Mouse (Mus musculus) heart, embryonic 14.5 days (tissue): ENCODE measurements around the gene Pknox1. TPM values are rescaled to one million over a fixed set of nuclear protein-coding genes. Genes with fewer than 3 reads are reported as not detected.

Experiments used
- ATAC-seq: fragments of 200-750 bp; cut with Nextera tagmentation; 2 replicates; pipeline ENCODE4 v1.8.0; 2017; ENCODE audit warnings: low read depth, moderate TSS enrichment; ENCODE audit not compliant: insufficient number of reproducible peaks, insufficient read depth, low FRiP score
- H3K27ac ChIP-seq, 2 experiments: fragments of 200-500 bp in 1 of 2; fragments of 300-500 bp in 1 of 2; sonication (generic) in 1 of 2; replicated peaks in 1 of 2; 2 replicates each; pipeline ENCODE4 v1.5.1; 2012 to 2014; ENCODE audit warnings: low read depth in 2 of 2, low read length in 2 of 2, control low read depth in 1 of 2, mild to moderate bottlenecking in 1 of 2, mixed read lengths in 1 of 2; ENCODE audit not compliant: control insufficient read depth in 1 of 2, insufficient read depth in 1 of 2
- H3K27me3 ChIP-seq: fragments of 300-500 bp; sonication (generic); 2 replicates; pipeline ENCODE4 v1.6.1; 2014; ENCODE audit warnings: mild to moderate bottlenecking, low read length, control low read depth; ENCODE audit not compliant: control insufficient read depth, insufficient read depth
- H3K36me3 ChIP-seq: fragments of 300-500 bp; sonication (generic); 2 replicates; pipeline ENCODE4 v1.6.1; 2014; ENCODE audit warnings: mild to moderate bottlenecking, control low read depth, low read length, mixed read lengths; ENCODE audit not compliant: control insufficient read depth, insufficient read depth
- H3K4me1 ChIP-seq, 2 experiments: fragments of 200-500 bp in 1 of 2; fragments of 300-500 bp in 1 of 2; sonication (generic) in 1 of 2; 2 replicates each; pipeline ENCODE4 v1.6.1; 2012 to 2014; ENCODE audit warnings: low read length in 2 of 2, control low read depth in 1 of 2, mixed read lengths in 1 of 2; ENCODE audit not compliant: control insufficient read depth in 2 of 2, insufficient read depth in 2 of 2
- H3K4me2 ChIP-seq: fragments of 300-500 bp; sonication (generic); 2 replicates; pipeline ENCODE4 v1.6.1; 2014; ENCODE audit warnings: mild to moderate bottlenecking, low read length
- H3K4me3 ChIP-seq, 2 experiments: fragments of 200-500 bp in 1 of 2; fragments of 300-500 bp in 1 of 2; sonication (generic) in 1 of 2; 2 replicates each; pipeline ENCODE4 v1.5.1; 2012 to 2014; ENCODE audit warnings: low read length in 2 of 2, mild to moderate bottlenecking in 2 of 2, control low read depth in 1 of 2, low read depth in 1 of 2, moderate library complexity in 1 of 2; ENCODE audit not compliant: control insufficient read depth in 1 of 2, insufficient read depth in 1 of 2
- H3K9ac ChIP-seq: fragments of 300-500 bp; sonication (generic); 2 replicates; pipeline ENCODE4 v1.6.1; 2014; ENCODE audit warnings: mild to moderate bottlenecking, low read length
- H3K9me3 ChIP-seq: fragments of 300-500 bp; sonication (generic); 2 replicates; pipeline ENCODE4 v1.6.1; 2016; ENCODE audit warnings: low read length, control low read depth; ENCODE audit not compliant: control insufficient read depth
- WGBS: fragments of 180-500 bp; shearing (Covaris S2); extraction: QIAGEN DNeasy Blood & Tissue Kit; methylation state at CpG from one replicate; pipeline ENCODE4 v1.1.7; 2014; 5-methylcytosine and 5-hydroxymethylcytosine counted together
- polyA plus RNA-seq: library from polyadenylated mRNA; unstranded; fragments of >200 nt; fragmentation: Nextera tagmentation; extraction: Ambion mirVana; gene quantifications from 2 replicates; pipeline ENCODE4 v1.2.1, GENCODE M21; 2014

Gene Pknox1
- 19.1 and 19.4 TPM in 2 replicates for polyA plus RNA-seq

DNA sequence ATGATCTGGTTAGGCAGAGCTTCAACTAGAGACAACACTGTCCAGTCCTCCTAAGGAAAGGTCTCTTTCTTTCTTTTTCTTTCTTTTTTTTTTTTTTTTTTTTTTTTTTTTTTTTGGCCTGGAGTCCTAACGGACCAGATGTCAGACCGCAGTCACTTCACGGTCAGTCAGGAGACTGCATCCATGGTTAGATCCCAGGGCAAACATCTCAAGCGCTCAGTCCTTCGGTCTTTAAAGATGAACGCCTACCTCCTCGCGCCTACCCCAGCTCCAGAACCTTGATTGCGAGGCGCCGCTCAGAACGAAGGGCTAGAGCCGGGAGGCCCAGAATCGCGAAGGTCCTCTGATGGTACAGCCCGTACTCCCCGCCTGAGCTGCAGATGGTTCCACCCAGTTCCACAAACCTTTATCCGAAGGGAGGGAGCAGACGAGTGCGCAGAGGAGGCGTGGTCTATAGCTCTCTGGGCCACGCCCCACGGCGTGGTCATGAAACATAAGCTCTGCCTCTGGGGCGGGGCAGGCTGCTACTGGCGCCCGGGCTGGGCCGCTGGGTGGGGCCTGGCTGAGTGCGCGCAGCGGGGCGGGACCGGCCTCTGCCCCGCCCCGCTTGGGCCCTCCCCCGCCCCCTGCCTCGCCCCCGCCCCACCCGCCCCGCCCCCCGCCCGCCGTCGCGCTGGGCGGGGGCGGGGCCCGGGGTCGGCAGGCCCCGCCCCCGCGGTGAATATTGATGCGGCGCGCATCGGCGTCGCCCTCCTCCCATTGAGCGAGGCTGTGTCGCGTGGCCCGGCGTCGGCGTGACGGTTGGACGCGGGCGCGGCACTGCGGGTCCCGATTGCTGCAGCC is at the start of gene Pknox1:
Pknox1 (plus strand) TSS at position 720 of the 843 bp plus-strand sequence.
- under 1% methylated on average over 44 of the region's 72 CpGs for WGBS
- peak; percentile 97 for ATAC-seq
- Histone ChIP-seq H3K4me2 (peak within 1 kb of the TSS; percentile 91), H3K9me3 (no peaks in the 10 kb centered on the region), H3K4me1 (peaks cover 16 to 28% of the 10 kb centered on the region in 2 experiments), H3K4me3 (peak within 1 kb of the TSS; percentile 85 to 99), H3K9ac (peak within 1 kb of the TSS; percentile 94), H3K27me3 (no peaks in the 10 kb centered on the region), H3K36me3 (peaks cover 5% of the 10 kb centered on the region; the same call in 1 of the 2 replicates), H3K27ac (peak within 1 kb of the TSS; percentile 98 to 99)

DNA sequence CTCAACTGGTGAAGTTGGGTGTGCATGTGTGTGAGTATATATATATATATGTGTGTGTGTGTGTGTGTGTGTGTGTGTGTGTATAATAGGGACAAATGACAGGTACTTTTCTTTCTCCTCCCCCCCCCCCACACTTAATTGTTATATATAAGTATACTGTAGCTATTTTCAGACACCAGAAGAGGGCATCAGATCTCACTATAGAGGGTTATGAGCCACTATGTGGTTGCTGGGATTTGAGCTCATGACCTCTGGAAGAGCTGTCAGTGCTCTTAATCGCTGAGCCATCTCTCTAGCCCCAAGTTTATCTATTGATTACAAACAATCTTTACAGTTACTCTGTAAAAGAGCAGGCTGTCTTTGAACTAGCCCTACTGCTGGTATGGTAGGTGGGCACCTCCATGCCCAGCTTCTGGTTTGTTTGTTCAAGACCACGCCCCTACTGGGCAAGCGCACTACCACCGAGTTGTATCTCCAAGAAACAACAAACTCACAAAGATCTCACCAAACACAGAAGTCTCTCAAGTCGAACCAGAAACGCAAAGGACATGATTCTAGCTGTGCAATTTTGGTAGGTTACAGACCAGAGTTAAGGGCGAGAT is 45.1 kb upstream of the Pknox1 start:
- peak; percentile 24 for ATAC-seq
- peaks cover 12 to 23% of the 10 kb centered on the region in 2 experiments; a peak in 3 of 4 replicates for H3K4me1 ChIP-seq
- H3K4me2 ChIP-seq, result peak overlapping the region; percentile 71
- H3K27ac ChIP-seq, result peak overlapping the region in 1 of 2 experiments; percentile 91; a peak in 1 of 4 replicates
- H3K27me3 ChIP-seq, result no peaks in the 10 kb centered on the region
- H3K4me3 ChIP-seq, result peak overlapping the region; percentile 81 to 90
- H3K36me3 ChIP-seq, result peaks cover 26% of the 10 kb centered on the region
- H3K9ac ChIP-seq, result no peak overlapping the region; the same call in 1 of the 2 replicates
- under 1% methylated on average over 7 of the region's 7 CpGs for WGBS
- no peaks in the 10 kb centered on the region for H3K9me3 ChIP-seq

DNA sequence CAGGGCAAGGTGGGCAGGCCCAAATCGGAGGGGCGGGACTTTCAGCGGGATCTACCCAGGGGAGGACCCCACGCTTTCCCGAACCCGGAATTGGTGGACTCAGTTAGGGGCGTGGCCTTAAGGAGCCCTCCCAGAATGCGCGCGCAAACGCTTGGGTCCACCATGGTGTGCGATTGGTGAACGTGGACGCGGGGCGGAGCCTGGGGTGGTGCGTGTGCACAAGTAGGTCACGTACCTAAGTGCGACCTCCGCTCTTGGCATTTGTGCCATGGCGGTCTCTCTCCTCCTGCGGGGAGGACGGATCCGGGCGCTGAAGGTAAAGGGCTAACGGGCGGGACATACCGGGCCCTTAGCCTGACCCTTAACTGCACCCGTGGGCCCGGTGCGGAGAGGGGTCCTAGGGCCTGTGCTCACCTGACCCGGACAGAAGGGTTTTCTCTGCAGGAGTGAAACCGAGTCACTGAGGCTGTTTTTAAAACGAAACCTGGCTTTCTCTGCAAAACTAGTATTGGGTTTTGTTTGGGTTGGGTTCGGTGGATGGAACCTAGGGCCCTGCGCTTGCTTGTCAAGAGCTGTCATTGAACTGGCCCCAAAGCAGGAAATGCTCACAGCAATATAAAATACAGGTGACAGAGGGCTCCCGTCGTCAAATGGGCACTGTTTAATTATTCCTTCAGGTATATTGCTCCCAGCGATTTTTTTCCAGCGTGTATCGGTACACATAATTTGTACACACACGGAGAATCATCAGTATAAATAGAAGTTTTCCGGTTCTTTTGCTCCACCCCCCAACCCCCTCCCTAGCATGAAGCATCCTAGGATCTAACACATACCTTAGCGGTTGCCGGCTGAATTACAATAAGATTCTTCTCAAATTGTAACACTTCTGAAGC is 44.3 kb upstream of the Pknox1 start, which contains the start of the genes Wdr4 and Ndufv3:
Wdr4 (minus strand) TSS at position 35 of the 893 bp plus-strand sequence.
Ndufv3 (plus strand) TSS at position 170 of the 893 bp plus-strand sequence.
- WGBS, result under 1% methylated on average over 45 of the region's 45 CpGs
- peak within 1 kb of the TSS; percentile 81 to 90 for H3K4me3 ChIP-seq
- peak within 1 kb of the TSS; percentile 94 for H3K9ac ChIP-seq
- H3K27me3 ChIP-seq, result no peaks in the 10 kb centered on the region
- H3K4me2 ChIP-seq, result peak within 1 kb of the TSS; percentile 71
- peaks cover 34% of the 10 kb centered on the region for H3K36me3 ChIP-seq
- H3K27ac ChIP-seq, result peak within 1 kb of the TSS; percentile 77 to 91
- H3K9me3 ChIP-seq, result no peaks in the 10 kb centered on the region
- H3K4me1 ChIP-seq, result peaks cover 12 to 27% of the 10 kb centered on the region in 2 experiments; a peak in 3 of 4 replicates
- ATAC-seq, result peak; percentile 97

DNA sequence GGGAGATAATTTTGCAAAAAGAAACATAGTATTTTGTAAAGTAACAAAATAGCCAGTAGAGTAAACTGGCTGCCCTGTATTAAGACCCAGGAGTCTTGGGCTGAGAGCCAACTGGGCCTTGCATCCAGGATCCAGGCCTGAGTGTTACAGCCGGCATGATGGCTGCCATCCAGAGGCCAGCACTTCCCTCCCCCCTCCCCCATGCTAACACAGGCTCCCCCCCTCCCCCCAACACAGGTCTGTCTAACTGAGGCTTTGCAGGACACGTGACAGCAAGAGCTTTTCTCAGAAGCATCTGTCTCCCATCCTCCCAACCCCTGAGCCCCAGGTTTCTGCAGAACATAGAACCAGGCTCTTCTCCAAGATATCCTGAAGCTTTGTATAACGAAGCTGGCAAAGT is 43.6 kb upstream of the Pknox1 start:
- Histone ChIP-seq H3K4me3 (peak overlapping the region; percentile 81 to 90; a peak in 3 of 4 replicates), H3K9ac (peak overlapping the region; percentile 94), H3K4me2 (peak overlapping the region; percentile 71), H3K36me3 (peaks cover 41% of the 10 kb centered on the region), H3K27me3 (no peaks in the 10 kb centered on the region), H3K4me1 (peaks cover 12 to 27% of the 10 kb centered on the region in 2 experiments; a peak in 3 of 4 replicates), H3K27ac (peak overlapping the region; percentile 77 to 91; a peak in 3 of 4 replicates), H3K9me3 (no peaks in the 10 kb centered on the region)
- no peak for ATAC-seq
- WGBS, result 16% methylated on average over 3 of the region's 3 CpGs

- H3K36me3 ChIP-seq, result peaks cover 48% of the 10 kb centered on the region
- H3K4me2 ChIP-seq, result no peak overlapping the region
- peaks cover 12 to 27% of the 10 kb centered on the region in 2 experiments; a peak in 3 of 4 replicates for H3K4me1 ChIP-seq
- H3K27ac ChIP-seq, result 0 out of 4 replicates have a peak overlapping the region, but pooled peaks of 1 of the 2 experiments have one; percentile 14
- H3K27me3 ChIP-seq, result no peaks in the 10 kb centered on the region
- no peaks in the 10 kb centered on the region for H3K9me3 ChIP-seq
- H3K9ac ChIP-seq, result no peak overlapping the region
- ATAC-seq, result no peak
- H3K4me3 ChIP-seq, result no peak overlapping the region
- WGBS, result 91% methylated on average over 6 of the region's 6 CpGs
These were observed 42.6 kb upstream of the Pknox1 start for GRCm38 (mm10) chr17:31521948-31522347.

- H3K9ac ChIP-seq, result no peak overlapping the region
- peaks cover 12 to 27% of the 10 kb centered on the region in 2 experiments; a peak in 3 of 4 replicates for H3K4me1 ChIP-seq
- no peak for ATAC-seq
- H3K27ac ChIP-seq, result no peak overlapping the region
- H3K36me3 ChIP-seq, result peaks cover 79% of the 10 kb centered on the region
- no peak overlapping the region for H3K4me2 ChIP-seq
- H3K4me3 ChIP-seq, result no peak overlapping the region
- no peaks in the 10 kb centered on the region for H3K9me3 ChIP-seq
- 93% methylated on average over 4 of the region's 4 CpGs for WGBS
- no peaks in the 10 kb centered on the region for H3K27me3 ChIP-seq
These were observed 39.4 kb upstream of the Pknox1 start for GRCm38 (mm10) chr17:31525114-31525513.
